Mouse (Mus musculus): ENCODE measurements around the gene Olfr558.

Gene Olfr558

DNA sequence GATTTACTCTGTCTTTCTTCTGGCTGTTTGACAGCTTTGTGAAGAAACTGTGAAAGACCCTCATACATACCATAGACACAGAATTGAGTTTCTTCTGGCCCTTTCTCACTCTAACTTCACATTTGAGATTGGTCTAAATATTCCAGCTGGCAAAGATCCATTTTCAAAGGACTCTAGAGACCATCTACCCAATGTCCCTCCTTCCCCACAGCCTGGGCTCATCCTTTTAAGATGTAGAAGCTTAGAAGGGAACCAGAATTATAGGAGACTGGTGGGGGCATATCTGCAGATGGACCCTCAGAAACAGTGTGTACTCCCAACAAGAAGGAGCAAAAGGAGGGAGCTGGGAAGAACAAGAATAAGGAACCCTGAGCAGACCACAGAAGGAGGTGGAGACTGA is at the start of gene Olfr558:
TSS of gene Olfr558 (plus strand) at position 301 of the 400 bp plus-strand sequence.
- DNase-seq (ENCODE audit: low read depth, low spot score): no peak

DNA sequence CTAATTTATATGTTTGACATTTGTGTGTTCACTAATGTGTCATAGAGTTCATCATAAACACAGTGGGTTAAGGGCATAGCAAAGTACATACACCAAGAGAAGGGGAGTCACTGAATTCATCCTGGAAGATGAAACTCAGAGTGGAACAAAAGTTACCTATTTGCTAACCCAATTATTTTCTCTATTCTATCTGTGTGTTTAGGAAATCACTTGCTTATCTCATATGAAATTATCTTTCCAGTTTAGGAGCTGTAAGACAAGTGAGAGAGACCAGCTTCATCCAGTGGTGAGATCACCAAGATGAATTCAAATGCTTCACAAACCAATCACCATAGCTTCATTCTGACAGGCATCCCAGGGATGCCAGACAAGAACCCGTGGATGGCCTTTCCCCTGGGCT is 43.5 kb upstream of the Olfr558 start, which contains the start of gene Olfr555:
TSS of gene Olfr555 (plus strand) at position 301 of the 400 bp plus-strand sequence.
- no peak for DNase-seq (ENCODE audit: low read depth, low spot score)

- no peak for DNase-seq (ENCODE audit: low read depth, low spot score)
These were observed 37.4 kb upstream of the Olfr558 start, which contains the start of gene Olfr556 for GRCm38 (mm10) chr7:102664599-102664998. TSS of gene Olfr556 (plus strand) at chr7:102664899.

DNA sequence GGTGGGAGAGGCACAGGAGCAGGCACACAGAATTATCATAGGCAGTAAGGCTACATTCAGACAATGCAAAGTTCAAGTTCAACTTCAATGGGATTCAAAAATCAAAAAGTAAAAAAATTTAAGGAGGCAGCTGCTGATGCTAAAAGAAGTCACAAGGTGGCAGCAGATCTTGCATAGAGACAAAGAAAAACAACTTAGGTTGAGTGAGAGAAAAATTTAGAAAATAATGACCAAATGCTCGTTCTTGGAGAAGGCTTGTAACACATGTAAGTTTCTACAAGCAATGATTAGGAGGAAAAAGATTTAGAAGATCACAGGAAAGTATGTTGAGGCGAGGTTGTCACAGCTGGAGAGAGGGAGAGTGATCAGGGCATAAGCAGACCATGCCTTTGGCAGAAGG is 36.6 kb upstream of the Olfr558 start:
- DNase-seq (ENCODE audit: low read depth, low spot score): peak; percentile 15

DNA sequence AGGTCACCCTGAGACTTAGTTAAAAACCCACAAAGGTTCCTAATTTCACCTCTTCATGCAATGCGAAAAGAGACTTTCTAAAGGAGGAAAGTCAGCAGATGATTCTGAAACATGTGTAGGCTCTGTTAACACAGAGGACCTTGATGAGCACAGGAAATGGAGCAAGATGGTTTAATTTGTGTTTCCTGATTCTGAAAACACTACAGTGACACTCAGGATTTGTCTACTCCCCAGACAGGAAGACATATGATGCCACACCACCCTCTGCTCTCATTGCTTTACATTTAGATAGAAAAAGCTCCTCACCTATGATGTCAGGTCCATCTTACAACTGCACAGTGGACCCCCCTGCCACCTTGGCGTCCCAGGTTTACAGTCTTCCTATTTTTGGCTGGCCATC is 25.8 kb upstream of the Olfr558 start:
- no peak for DNase-seq (ENCODE audit: low read depth, low spot score)

DNA sequence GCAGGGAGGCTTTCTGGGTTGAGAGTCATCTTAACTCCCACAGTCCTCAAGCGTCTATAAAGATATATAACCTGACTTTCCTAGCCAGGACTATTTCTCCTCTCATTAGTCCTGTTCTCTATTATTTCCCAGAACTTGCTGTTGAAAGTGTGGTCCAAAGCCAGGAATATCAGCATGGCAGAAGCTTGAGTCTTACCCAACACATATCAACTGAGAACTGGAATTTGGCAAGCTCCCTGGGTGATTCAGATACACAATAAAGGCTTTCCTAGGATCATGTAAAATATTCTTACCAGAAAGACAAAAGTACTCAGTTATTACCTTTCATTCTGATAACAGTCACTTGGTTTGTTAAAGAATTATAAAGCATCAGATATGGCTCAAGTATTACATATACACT is 20.1 kb upstream of the Olfr558 start:
- DNase-seq (ENCODE audit: low read depth, low spot score): no peak

DNA sequence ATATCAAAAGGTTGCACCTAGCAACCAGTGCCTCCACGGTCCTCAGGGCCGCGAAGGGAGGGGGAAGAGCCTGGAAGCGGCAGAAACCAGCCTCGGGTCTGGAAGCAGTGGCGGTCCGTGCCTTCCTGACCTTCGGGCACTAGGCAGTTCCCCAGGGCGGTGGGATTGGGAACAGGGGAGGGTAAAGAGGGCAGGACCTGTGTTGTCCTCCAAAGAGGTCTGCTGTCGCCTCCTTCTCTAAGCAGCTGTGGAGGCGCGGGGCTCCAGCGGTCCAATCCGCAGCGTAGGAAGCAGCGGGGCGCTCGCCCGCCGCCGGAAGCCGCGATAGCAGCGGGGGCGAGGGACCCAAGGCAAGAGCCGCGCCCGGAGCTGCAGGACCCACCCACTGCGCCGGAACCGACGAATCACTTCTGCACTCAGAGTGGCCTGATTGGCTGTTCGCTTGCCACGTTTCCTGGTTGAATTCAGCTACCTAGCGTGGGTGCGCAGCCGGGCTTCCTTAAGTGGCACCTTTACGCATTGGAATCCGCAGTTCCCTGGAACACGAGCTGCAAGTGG is 15.0 kb upstream of the Olfr558 start, which contains the start of gene Trim68:
TSS of gene Trim68 (minus strand) at position 384 of the 558 bp plus-strand sequence.
- DNase-seq (ENCODE audit: low read depth, low spot score): peak; percentile 89

DNA sequence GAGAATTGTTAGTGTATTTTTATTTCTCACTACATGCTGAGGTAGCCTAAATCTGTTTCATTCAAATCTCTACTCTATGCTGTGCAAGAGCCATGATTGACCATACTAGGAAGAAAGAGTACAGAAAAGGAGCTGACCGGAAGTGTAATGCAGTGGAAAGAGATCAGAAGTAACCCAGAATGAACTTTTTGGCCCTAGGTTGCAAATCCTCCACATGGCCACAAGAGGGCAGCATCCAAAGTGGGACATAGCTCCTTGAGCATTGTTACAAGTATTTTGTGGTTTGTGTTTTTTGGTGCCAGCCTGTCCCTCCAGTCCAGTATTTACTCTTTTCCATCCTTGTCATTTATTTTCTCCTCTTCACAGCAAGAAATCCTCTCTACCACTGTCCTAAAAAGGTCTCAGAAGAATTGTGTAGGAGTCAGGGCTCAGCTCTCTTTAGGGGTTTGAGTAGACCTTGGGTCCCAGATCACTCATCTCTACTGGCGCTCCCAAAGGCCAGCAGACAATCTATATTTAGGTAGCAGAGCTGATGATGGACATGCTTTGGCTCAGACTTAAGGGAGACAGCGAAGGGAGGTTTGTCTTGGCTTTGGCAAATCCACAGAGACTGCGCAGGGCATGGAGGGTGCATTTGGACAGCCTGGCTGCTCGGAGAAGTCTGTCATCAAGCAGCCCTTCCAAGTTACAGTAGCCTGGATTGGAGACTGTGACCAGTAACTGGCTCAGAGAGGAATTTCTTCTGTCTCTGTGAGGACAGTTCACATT is 6.5 kb upstream of the Olfr558 start, which contains the start of gene Olfr557:
TSS of gene Olfr557 (plus strand) at position 553 of the 768 bp plus-strand sequence.
- DNase-seq (ENCODE audit: low read depth, low spot score): peak; percentile 51

- DNase-seq (ENCODE audit: low read depth, low spot score): no peak
These were observed 3.6 kb upstream of the Olfr558 start for GRCm38 (mm10) chr7:102698461-102698860.

GRCm38 (mm10) chr7:102718970-102719369 is 17.0 kb downstream of the Olfr558 start, which contains the start of gene Olfr33:
TSS of gene Olfr33 (minus strand) at chr7:102719070.
- no peak for DNase-seq (ENCODE audit: low read depth, low spot score)

GRCm38 (mm10) chr7:102727391-102727790 is 25.4 kb downstream of the Olfr558 start, which contains the start of gene Olfr559:
TSS of gene Olfr559 (minus strand) at chr7:102727491.
- DNase-seq (ENCODE audit: low read depth, low spot score): no peak

DNA sequence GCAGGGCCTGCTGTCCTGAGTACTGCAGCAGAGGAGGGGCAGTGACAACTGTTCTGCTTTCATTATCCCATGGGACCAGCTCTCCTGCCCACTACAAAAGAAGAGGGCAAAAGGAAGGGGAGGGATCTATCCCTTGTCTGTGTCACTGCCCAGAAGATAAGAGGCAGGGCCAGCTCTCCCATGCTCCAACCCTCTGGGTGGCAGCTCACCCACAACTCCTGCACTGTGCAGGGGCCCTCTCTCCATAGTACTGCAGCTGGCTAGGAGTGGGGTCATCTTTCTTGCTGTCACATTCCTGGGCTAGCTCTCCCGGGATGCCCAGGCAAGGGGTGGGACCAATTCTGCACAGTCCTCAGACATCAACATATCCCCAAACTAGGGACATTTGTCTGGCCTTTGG is 31.8 kb downstream of the Olfr558 start:
- DNase-seq (ENCODE audit: low read depth, low spot score): no peak

GRCm38 (mm10) chr7:102737705-102738104 is 35.7 kb downstream of the Olfr558 start:
- peak; percentile 33 for DNase-seq (ENCODE audit: low read depth, low spot score)

DNA sequence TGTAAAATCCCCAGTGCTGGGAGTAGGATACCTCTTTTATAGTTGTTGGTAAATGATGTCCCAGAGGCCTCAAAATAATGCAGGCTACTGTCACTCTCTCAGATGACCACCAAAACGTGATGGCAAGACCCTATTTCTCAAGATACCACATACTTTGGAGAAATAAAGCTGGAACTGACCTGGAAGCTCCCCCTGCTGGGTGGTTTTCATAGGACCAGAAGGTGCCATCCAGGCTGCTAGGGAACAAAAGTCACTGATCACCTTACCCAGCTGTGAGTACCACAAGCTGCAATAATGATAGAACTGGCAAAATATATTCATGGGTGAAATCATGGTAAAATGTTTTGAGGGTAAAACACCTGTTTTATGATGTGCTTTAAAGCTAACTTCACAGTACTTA is 50.1 kb downstream of the Olfr558 start:
- DNase-seq (ENCODE audit: low read depth, low spot score): no peak

- DNase-seq (ENCODE audit: low read depth, low spot score): no peak
These were observed 57.3 kb downstream of the Olfr558 start, which contains the start of the genes Olfr560 and Olfr78 for GRCm38 (mm10) chr7:102759266-102759665. TSS of gene Olfr560 (minus strand) at chr7:102759366. TSS of gene Olfr78 (minus strand) at chr7:102759471.
